Mouse (Mus musculus): ENCODE data around the gene Gm49354.

DNA sequence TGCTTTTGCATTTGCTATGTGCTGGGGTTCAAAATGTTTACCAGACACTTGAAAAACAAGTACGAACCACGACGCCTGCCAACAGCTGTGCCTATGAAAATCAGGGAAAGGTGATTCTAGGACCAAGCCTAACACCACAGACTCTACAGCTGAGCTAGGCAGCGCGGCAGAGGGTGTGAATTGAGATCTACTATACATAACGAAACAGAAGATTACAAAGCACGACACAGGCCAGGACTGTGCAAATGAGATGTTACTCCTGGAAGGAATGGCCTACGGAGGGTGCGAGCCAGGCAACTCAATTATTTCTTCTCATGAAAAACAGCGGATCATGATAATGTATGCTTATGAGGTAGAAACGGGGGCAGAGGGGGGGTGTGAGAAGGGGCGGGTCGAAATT is 13.5 kb downstream of the Gm49354 start:
- TF ChIP-seq CTCF (conservative IDR thresholded peaks at IDR 0.05; ENCODE audit: insufficient read depth, insufficient read length, low read depth, low read length) = no peak
- no peak for TF ChIP-seq POLR2A (IDR thresholded peaks at IDR 0.05; ENCODE audit: low read depth, low read length)

Measured in kidney, adult 2 months (tissue).